Mouse (Mus musculus): ENCODE results near the gene S1pr1.

- TF ChIP-seq CTCF (IDR thresholded peaks at IDR 0.05; ENCODE audit: insufficient read depth, low read depth, low read length): no peak
- no peak for TF ChIP-seq POLR2A (IDR thresholded peaks at IDR 0.05; ENCODE audit: insufficient read depth, low read depth, low read length)
Observed at GRCm38 (mm10) chr3:115693390-115693789, 21.5 kb downstream of the S1pr1 start.

Measured in olfactory bulb, adult 2 months (tissue).